Mouse (Mus musculus): Measurements from ENCODE around the gene Abtb2. TPM values are rescaled to one million over a fixed set of nuclear protein-coding genes. Genes with fewer than 3 reads are reported as not detected.

Gene Abtb2
- polyA plus RNA-seq, 1 experiment from 2014 or later = 6.0 TPM

- DNase-seq (ENCODE audit: low read depth, low spot score) (no peak), ATAC-seq (no peak)
Observed at GRCm38 (mm10) chr2:103581369-103581897, 15.3 kb downstream of the Abtb2 start.

GRCm38 (mm10) chr2:103583316-103583715 is 17.2 kb downstream of the Abtb2 start:
- no peak for TF ChIP-seq CTCF (IDR thresholded peaks at IDR 0.05)
- CTCF ChIA-PET = interaction anchor here (2.1 kb wide), 1 partner anchor 135 kb away, joined by 4 read pairs; no protein-coding TSS in a partner anchor

More at GRCm38 (mm10) chr2:103581369-103581897, 15.3 kb downstream of the Abtb2 start:
- TF ChIP-seq CTCF (IDR thresholded peaks at IDR 0.05) = no peak
- in situ Hi-C loops (cut with MboI; ENCODE audit: low pct_unique_long_range_greater_than_20kb) = no loop called here
- no peaks in the 10 kb centered on the region for H3K27me3 ChIP-seq
- ChIA-PET POLR2A (no interaction called here), CTCF (interaction anchor here (1.2 to 1.9 kb wide), 2 partner anchors 11 to 37 kb away, joined by 3 to 5 read pairs; no protein-coding TSS in a partner anchor)

GRCm38 (mm10) chr2:103584093-103584492 is 18.0 kb downstream of the Abtb2 start:
- no peak for TF ChIP-seq CTCF (IDR thresholded peaks at IDR 0.05)
- DNase-seq (ENCODE audit: low read depth, low spot score) (no peak), ATAC-seq (no peak)
- POLR2A ChIA-PET = no interaction called here
- in situ Hi-C loops (cut with MboI; ENCODE audit: low pct_unique_long_range_greater_than_20kb) = no loop called here
- CTCF ChIA-PET = no interaction called here
- H3K27me3 ChIP-seq = no peaks in the 10 kb centered on the region

More at GRCm38 (mm10) chr2:103583316-103583715, 17.2 kb downstream of the Abtb2 start:
- in situ Hi-C loops (cut with MboI; ENCODE audit: low pct_unique_long_range_greater_than_20kb) = no loop called here
- no peak for DNase-seq (ENCODE audit: low read depth, low spot score)
- POLR2A ChIA-PET = interaction anchor here (0.7 kb wide), 1 partner anchor 13 kb away, joined by 5 read pairs; no protein-coding TSS in a partner anchor
- ATAC-seq = no peak
- H3K27me3 ChIP-seq = no peaks in the 10 kb centered on the region

- POLR2A ChIA-PET = no interaction called here
- no peaks in the 10 kb centered on the region for H3K27me3 ChIP-seq
- in situ Hi-C loops (cut with MboI; ENCODE audit: low pct_unique_long_range_greater_than_20kb) = no loop called here
- TF ChIP-seq CTCF (IDR thresholded peaks at IDR 0.05) = no peak
- DNase-seq (ENCODE audit: low read depth, low spot score) = no peak
- ATAC-seq = no peak
- CTCF ChIA-PET = interaction anchor here (1.3 kb wide), 1 partner anchor 9 kb away, joined by 3 read pairs; no protein-coding TSS in a partner anchor
Observed at GRCm38 (mm10) chr2:103586423-103586822, 20.3 kb downstream of the Abtb2 start.

- no peak for TF ChIP-seq CTCF (IDR thresholded peaks at IDR 0.05)
- ATAC-seq (no peak), DNase-seq (ENCODE audit: low read depth, low spot score) (no peak)
- in situ Hi-C loops (cut with MboI; ENCODE audit: low pct_unique_long_range_greater_than_20kb) = no loop called here
- no peaks in the 10 kb centered on the region for H3K27me3 ChIP-seq
- ChIA-PET POLR2A (no interaction called here), CTCF (interaction anchor here (0.8 to 1.4 kb wide), 2 partner anchors 13 to 22 kb away, joined by 3 to 4 read pairs; partner anchors contain the start of gene Abtb2)
Observed at GRCm38 (mm10) chr2:103588776-103589175, 22.7 kb downstream of the Abtb2 start.

GRCm38 (mm10) chr2:103589400-103589799 is 23.3 kb downstream of the Abtb2 start:
- DNase-seq (ENCODE audit: low read depth, low spot score) (no peak), ATAC-seq (no peak)
- no peaks in the 10 kb centered on the region for H3K27me3 ChIP-seq
- in situ Hi-C loops (cut with MboI; ENCODE audit: low pct_unique_long_range_greater_than_20kb) = no loop called here
- no peak for TF ChIP-seq CTCF (IDR thresholded peaks at IDR 0.05)
- ChIA-PET POLR2A (no interaction called here), CTCF (interaction anchor here (0.8 kb wide), 1 partner anchor 23 kb away, joined by 3 read pairs; the partner anchor contains the start of gene Abtb2)

GRCm38 (mm10) chr2:103590645-103591044 is 24.5 kb downstream of the Abtb2 start:
- POLR2A ChIA-PET = no interaction called here
- TF ChIP-seq CTCF (IDR thresholded peaks at IDR 0.05) = no peak

GRCm38 (mm10) chr2:103591742-103592590 is 25.9 kb downstream of the Abtb2 start:
- CTCF ChIA-PET = interaction anchor here (1.7 to 2.4 kb wide), 2 partner anchors 10 to 14 kb away, joined by 6 to 10 read pairs; no protein-coding TSS in a partner anchor
- in situ Hi-C loops (cut with MboI; ENCODE audit: low pct_unique_long_range_greater_than_20kb) = no loop called here
- POLR2A ChIA-PET = no interaction called here
- ATAC-seq (no peak), DNase-seq (ENCODE audit: low read depth, low spot score) (no peak)
- no peak for TF ChIP-seq CTCF (IDR thresholded peaks at IDR 0.05)
- no peaks in the 10 kb centered on the region for H3K27me3 ChIP-seq

More at GRCm38 (mm10) chr2:103590645-103591044, 24.5 kb downstream of the Abtb2 start:
- ATAC-seq (no peak), DNase-seq (ENCODE audit: low read depth, low spot score) (no peak)
- no peaks in the 10 kb centered on the region for H3K27me3 ChIP-seq
- CTCF ChIA-PET = interaction anchor here (2.4 kb wide), 1 partner anchor 8 kb away, joined by 10 read pairs; no protein-coding TSS in a partner anchor
- in situ Hi-C loops (cut with MboI; ENCODE audit: low pct_unique_long_range_greater_than_20kb) = no loop called here

- ChIA-PET POLR2A (no interaction called here), CTCF (interaction anchor here (1.0 to 2.4 kb wide), 3 partner anchors 10 to 15 kb away, joined by 3 to 10 read pairs (median 6); no protein-coding TSS in a partner anchor)
- DNase-seq (ENCODE audit: low read depth, low spot score) (no peak), ATAC-seq (no peak)
- no peaks in the 10 kb centered on the region for H3K27me3 ChIP-seq
- in situ Hi-C loops (cut with MboI; ENCODE audit: low pct_unique_long_range_greater_than_20kb) = no loop called here
- no peak for TF ChIP-seq CTCF (IDR thresholded peaks at IDR 0.05)
Observed at GRCm38 (mm10) chr2:103592591-103592929, 26.4 kb downstream of the Abtb2 start.

- ChIA-PET CTCF (no interaction called here), POLR2A (no interaction called here)
- TF ChIP-seq CTCF (IDR thresholded peaks at IDR 0.05) = no peak
- DNase-seq (ENCODE audit: low read depth, low spot score) (no peak), ATAC-seq (no peak)
- H3K27me3 ChIP-seq = no peaks in the 10 kb centered on the region
- in situ Hi-C loops (cut with MboI; ENCODE audit: low pct_unique_long_range_greater_than_20kb) = no loop called here
Observed at GRCm38 (mm10) chr2:103594592-103595011, 28.5 kb downstream of the Abtb2 start.
